Mouse (Mus musculus) liver, embryonic 14.5 days (tissue): ENCODE data around the gene Rag1.

Source experiments
- CTCF ChIP-seq: IDR thresholded peaks from 2 replicates; pipeline ENCODE4 v1.5.1; 2016; ENCODE audit warnings: antibody characterized with exemption, low read depth, control low read depth
- EP300 ChIP-seq: IDR thresholded peaks from 2 replicates; pipeline ENCODE4 v1.6.1; 2016; ENCODE audit warnings: antibody characterized with exemption, low read depth

DNA sequence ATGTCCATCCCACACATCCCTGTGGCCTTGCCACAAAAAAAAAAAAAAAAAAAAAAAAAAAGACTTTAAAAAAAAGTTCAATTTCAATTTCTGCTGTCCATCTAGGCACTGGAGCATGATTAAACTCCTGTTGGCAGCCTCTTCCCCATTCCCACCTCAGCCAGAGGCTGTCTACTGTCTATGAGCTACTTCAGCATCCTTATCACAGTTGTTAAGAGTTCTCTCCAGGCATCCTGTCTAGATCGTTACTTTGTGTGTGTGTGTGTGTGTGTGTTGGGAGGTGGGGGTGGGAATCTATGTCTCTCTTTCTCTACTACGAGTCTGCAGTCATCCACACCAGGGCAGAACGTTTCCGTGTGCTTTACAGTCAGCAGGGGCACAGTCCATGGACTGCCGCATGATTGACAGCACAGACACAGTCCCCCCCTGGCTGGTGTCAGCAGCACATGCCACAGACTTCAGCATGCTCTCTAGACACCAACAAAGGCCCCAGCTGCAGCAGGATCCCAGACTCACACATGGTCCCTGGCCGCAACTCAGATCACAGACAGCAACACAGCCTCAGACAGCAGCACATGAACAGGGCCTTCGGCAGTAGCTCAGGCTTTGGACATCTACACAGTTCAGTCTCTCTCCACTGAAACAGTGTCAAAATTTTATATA lies 40.9 kb downstream of the Rag1 start:
- TF ChIP-seq CTCF (no peak), EP300 (no peak)
